Mouse (Mus musculus) stomach, embryonic 16.5 days (tissue): ENCODE results near the gene Svs1. TPM values are rescaled to one million over a fixed set of nuclear protein-coding genes. Genes with fewer than 3 reads are reported as not detected.

Experiments used
- ATAC-seq: fragments of 200-750 bp; cut with Nextera tagmentation; 2 replicates; pipeline ENCODE4 v1.8.0; 2017; ENCODE audit warnings: moderate number of reproducible peaks, moderate TSS enrichment; ENCODE audit not compliant: insufficient read depth, low FRiP score
- H3K27ac ChIP-seq: fragments of 300-500 bp; sonication (generic); 2 replicates; pipeline ENCODE4 v1.5.1; 2014; ENCODE audit warnings: low read length
- H3K27me3 ChIP-seq: fragments of 300-500 bp; sonication (generic); 2 replicates; pipeline ENCODE4 v1.6.1; 2014; ENCODE audit warnings: low read length, control low read depth, mixed read lengths; ENCODE audit not compliant: control insufficient read depth, insufficient read depth
- H3K36me3 ChIP-seq: fragments of 300-500 bp; sonication (generic); 2 replicates; pipeline ENCODE4 v1.6.1; 2014; ENCODE audit warnings: low read length; ENCODE audit not compliant: control insufficient read depth, insufficient read depth
- H3K4me1 ChIP-seq: fragments of 300-500 bp; sonication (generic); 2 replicates; pipeline ENCODE4 v1.6.1; 2014; ENCODE audit warnings: low read length, control low read depth, mixed read lengths; ENCODE audit not compliant: control insufficient read depth, insufficient read depth
- H3K4me2 ChIP-seq: fragments of 300-500 bp; sonication (generic); 2 replicates; pipeline ENCODE4 v1.6.1; 2014; ENCODE audit warnings: low read depth, low read length, mixed read lengths
- H3K4me3 ChIP-seq: fragments of 300-500 bp; sonication (generic); replicated peaks from 2 replicates; pipeline ENCODE4 v1.5.1; 2014; ENCODE audit warnings: mild to moderate bottlenecking, low read length
- H3K9ac ChIP-seq: fragments of 300-500 bp; sonication (generic); 2 replicates; pipeline ENCODE4 v1.6.1; 2014; ENCODE audit warnings: low read length
- H3K9me3 ChIP-seq: fragments of 300-500 bp; sonication (generic); replicated peaks from 2 replicates; pipeline ENCODE4 v1.6.1; 2016; ENCODE audit warnings: low read length, control low read depth; ENCODE audit not compliant: control insufficient read depth
- WGBS: fragments of 180-500 bp; shearing (Covaris S2); extraction: QIAGEN DNeasy Blood & Tissue Kit; methylation state at CpG from one replicate; pipeline ENCODE4 v1.1.7; 2014; 5-methylcytosine and 5-hydroxymethylcytosine counted together
- polyA plus RNA-seq: library from polyadenylated mRNA; unstranded; fragments of >200 nt; fragmentation: Nextera tagmentation; extraction: Ambion mirVana; gene quantifications from 2 replicates; pipeline ENCODE4 v1.2.1, GENCODE M21; 2015

Gene Svs1
- polyA plus RNA-seq, 1 experiment from 2014 or later = not detected

GRCm38 (mm10) chr6:49007981-49008380 lies 21.3 kb downstream of the Svs1 start:
- H3K27me3 ChIP-seq = no peaks in the 10 kb centered on the region
- peak overlapping the region; percentile 66 for H3K4me2 ChIP-seq
- ATAC-seq = no peak
- under 1% methylated on average over 9 of the region's 9 CpGs for WGBS
- H3K9ac ChIP-seq = peak overlapping the region; percentile 62; the same call in 1 of the 2 replicates
- no peaks in the 10 kb centered on the region; the same call in 1 of the 2 replicates for H3K9me3 ChIP-seq
- H3K36me3 ChIP-seq = no peaks in the 10 kb centered on the region
- H3K4me1 ChIP-seq = 0 out of 2 replicates have a peak, but pooled peaks cover 2% of the 10 kb centered on the region
- H3K4me3 ChIP-seq = peak overlapping the region; percentile 45
- no peak overlapping the region for H3K27ac ChIP-seq

- 16% methylated on average over 13 of the region's 13 CpGs for WGBS
- Histone ChIP-seq H3K4me1 (0 out of 2 replicates have a peak, but pooled peaks cover 2% of the 10 kb centered on the region), H3K9ac (peak overlapping the region; percentile 62; the same call in 1 of the 2 replicates), H3K4me2 (peak overlapping the region; percentile 66), H3K27ac (no peak overlapping the region), H3K36me3 (no peaks in the 10 kb centered on the region), H3K27me3 (no peaks in the 10 kb centered on the region), H3K9me3 (no peaks in the 10 kb centered on the region; the same call in 1 of the 2 replicates), H3K4me3 (peak overlapping the region; percentile 45)
- no peak for ATAC-seq
Measured at GRCm38 (mm10) chr6:49008420-49009160, 21.9 kb downstream of the Svs1 start.

GRCm38 (mm10) chr6:49009161-49009555 lies 22.5 kb downstream of the Svs1 start:
- WGBS = 21% methylated on average over 7 of the region's 7 CpGs
- peak overlapping the region; percentile 45 for H3K4me3 ChIP-seq
- H3K4me2 ChIP-seq = peak overlapping the region; percentile 66
- no peaks in the 10 kb centered on the region for H3K27me3 ChIP-seq
- H3K4me1 ChIP-seq = 0 out of 2 replicates have a peak, but pooled peaks cover 2% of the 10 kb centered on the region
- no peak overlapping the region for H3K27ac ChIP-seq
- no peaks in the 10 kb centered on the region; the same call in 1 of the 2 replicates for H3K9me3 ChIP-seq
- H3K36me3 ChIP-seq = no peaks in the 10 kb centered on the region
- H3K9ac ChIP-seq = no peak overlapping the region
- no peak for ATAC-seq

- Histone ChIP-seq H3K4me3 (no peak overlapping the region), H3K4me2 (no peak overlapping the region), H3K36me3 (no peaks in the 10 kb centered on the region), H3K27ac (no peak overlapping the region), H3K9ac (no peak overlapping the region), H3K9me3 (no peaks in the 10 kb centered on the region; the same call in 1 of the 2 replicates), H3K4me1 (0 out of 2 replicates have a peak, but pooled peaks cover 2% of the 10 kb centered on the region), H3K27me3 (no peaks in the 10 kb centered on the region)
- 86% methylated on average over 1 of the region's 1 CpGs for WGBS
- ATAC-seq = no peak
Measured at GRCm38 (mm10) chr6:49009665-49010064, 23.0 kb downstream of the Svs1 start.

DNA sequence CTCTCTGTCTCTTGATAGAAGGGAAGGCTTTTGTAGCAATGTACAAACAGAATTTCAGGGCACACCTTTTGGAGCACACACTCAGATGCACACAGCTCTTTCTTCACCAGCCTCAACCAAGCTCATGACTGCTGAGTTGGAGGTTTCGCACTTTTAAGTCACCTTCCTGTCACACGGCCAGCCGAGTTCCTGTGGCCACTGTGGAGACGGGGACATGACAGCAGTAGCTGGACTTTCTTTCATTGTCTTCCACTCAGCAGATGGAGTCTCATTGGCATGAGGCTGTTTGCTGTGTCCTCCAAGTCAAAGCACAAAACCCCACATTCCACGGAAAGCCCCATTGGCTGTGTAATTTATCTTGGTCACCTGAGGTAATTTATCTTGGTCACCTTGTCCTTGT lies 24.5 kb downstream of the Svs1 start:
- no peak overlapping the region for H3K4me3 ChIP-seq
- no peak overlapping the region for H3K9ac ChIP-seq
- 67% methylated on average over 5 of the region's 5 CpGs for WGBS
- H3K27me3 ChIP-seq = no peaks in the 10 kb centered on the region
- H3K4me2 ChIP-seq = no peak overlapping the region
- H3K9me3 ChIP-seq = no peaks in the 10 kb centered on the region; the same call in 1 of the 2 replicates
- H3K4me1 ChIP-seq = 0 out of 2 replicates have a peak, but pooled peaks cover 2% of the 10 kb centered on the region
- no peaks in the 10 kb centered on the region for H3K36me3 ChIP-seq
- H3K27ac ChIP-seq = no peak overlapping the region
- ATAC-seq = no peak

DNA sequence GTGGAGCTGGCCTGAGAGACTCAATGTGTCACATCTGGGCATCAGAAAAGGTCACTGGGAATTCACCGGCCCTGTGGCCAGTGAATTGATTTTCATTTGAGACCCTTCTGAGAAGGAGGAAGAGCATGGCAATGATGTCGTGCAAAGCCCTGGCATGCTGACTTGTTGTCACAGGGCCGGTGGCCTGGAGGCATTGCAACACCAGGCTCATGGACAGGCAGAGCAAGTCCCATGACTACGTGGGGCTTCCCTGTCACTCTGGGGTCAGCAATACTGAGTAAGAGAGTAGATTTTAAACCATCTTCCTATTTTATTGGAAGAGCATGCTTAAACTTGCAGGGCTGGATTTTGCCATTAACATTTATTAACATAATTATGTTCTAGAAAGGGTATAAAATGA lies 26.4 kb downstream of the Svs1 start:
- H3K9ac ChIP-seq = no peak overlapping the region
- 69% methylated on average over 4 of the region's 4 CpGs for WGBS
- no peak overlapping the region for H3K4me2 ChIP-seq
- no peak overlapping the region for H3K4me3 ChIP-seq
- ATAC-seq = no peak
- H3K36me3 ChIP-seq = no peaks in the 10 kb centered on the region
- no peaks in the 10 kb centered on the region; the same call in 1 of the 2 replicates for H3K9me3 ChIP-seq
- H3K27ac ChIP-seq = no peak overlapping the region
- H3K4me1 ChIP-seq = 0 out of 2 replicates have a peak, but pooled peaks cover 2% of the 10 kb centered on the region
- H3K27me3 ChIP-seq = no peaks in the 10 kb centered on the region

- Histone ChIP-seq H3K36me3 (no peaks in the 10 kb centered on the region), H3K9ac (no peak overlapping the region), H3K4me1 (no peaks in the 10 kb centered on the region), H3K27me3 (no peaks in the 10 kb centered on the region), H3K4me2 (no peak overlapping the region), H3K27ac (no peak overlapping the region), H3K9me3 (no peaks in the 10 kb centered on the region; the same call in 1 of the 2 replicates), H3K4me3 (no peak overlapping the region)
- 78% methylated on average over 3 of the region's 3 CpGs for WGBS
- no peak for ATAC-seq
Measured at GRCm38 (mm10) chr6:49013458-49013857, 26.8 kb downstream of the Svs1 start.

DNA sequence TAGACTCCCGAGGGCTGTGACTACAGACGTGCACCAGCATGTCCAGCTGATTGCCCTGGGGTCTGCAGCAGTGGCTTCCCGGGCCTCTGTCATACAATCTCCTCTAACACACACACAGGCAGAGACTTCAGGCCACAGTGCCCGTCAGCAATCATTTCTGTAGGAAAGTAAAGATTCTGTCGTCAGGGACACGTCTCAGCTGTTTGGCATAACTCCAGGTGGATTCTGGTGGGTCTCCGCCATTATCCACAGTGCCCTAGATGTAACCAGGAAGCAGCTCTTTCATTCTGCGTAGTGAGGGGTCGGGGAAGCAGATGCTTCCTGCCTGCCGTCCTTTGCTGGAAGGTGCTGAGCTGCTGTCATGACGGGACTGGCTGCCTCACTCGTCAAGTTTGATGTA lies 30.5 kb downstream of the Svs1 start:
- 41% methylated on average over 12 of the region's 12 CpGs for WGBS
- ATAC-seq = no peak
- Histone ChIP-seq H3K27ac (no peak overlapping the region), H3K9ac (no peak overlapping the region), H3K4me1 (no peaks in the 10 kb centered on the region), H3K9me3 (no peaks in the 10 kb centered on the region), H3K36me3 (no peaks in the 10 kb centered on the region), H3K27me3 (no peaks in the 10 kb centered on the region), H3K4me3 (no peak overlapping the region), H3K4me2 (no peak overlapping the region)

DNA sequence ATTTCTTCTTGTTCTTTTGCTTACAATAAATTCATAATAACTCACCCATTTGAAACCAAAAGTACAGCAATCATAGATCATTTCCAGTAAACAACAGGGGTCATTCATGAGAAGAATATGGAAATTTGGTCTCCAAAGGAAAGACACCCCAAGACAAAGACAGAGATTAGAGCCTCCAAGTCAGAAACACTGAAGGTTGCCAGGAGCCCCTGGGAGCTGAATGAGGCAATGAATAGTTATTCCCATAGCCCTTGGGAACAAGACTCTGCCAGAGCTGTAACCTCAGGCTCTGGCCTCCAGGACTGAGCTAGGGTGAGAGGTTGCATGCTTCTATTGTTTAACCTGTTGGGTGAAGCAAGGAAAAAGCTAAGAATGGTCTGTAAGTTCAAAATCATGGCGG lies 32.7 kb downstream of the Svs1 start:
- no peaks in the 10 kb centered on the region for H3K27me3 ChIP-seq
- H3K27ac ChIP-seq = no peak overlapping the region
- 84% methylated on average over 1 of the region's 1 CpGs for WGBS
- ATAC-seq = no peak
- H3K36me3 ChIP-seq = no peaks in the 10 kb centered on the region
- H3K4me1 ChIP-seq = no peaks in the 10 kb centered on the region
- no peaks in the 10 kb centered on the region for H3K9me3 ChIP-seq
- no peak overlapping the region for H3K4me2 ChIP-seq
- H3K4me3 ChIP-seq = no peak overlapping the region
- H3K9ac ChIP-seq = no peak overlapping the region
